In the genomic region with DNA sequence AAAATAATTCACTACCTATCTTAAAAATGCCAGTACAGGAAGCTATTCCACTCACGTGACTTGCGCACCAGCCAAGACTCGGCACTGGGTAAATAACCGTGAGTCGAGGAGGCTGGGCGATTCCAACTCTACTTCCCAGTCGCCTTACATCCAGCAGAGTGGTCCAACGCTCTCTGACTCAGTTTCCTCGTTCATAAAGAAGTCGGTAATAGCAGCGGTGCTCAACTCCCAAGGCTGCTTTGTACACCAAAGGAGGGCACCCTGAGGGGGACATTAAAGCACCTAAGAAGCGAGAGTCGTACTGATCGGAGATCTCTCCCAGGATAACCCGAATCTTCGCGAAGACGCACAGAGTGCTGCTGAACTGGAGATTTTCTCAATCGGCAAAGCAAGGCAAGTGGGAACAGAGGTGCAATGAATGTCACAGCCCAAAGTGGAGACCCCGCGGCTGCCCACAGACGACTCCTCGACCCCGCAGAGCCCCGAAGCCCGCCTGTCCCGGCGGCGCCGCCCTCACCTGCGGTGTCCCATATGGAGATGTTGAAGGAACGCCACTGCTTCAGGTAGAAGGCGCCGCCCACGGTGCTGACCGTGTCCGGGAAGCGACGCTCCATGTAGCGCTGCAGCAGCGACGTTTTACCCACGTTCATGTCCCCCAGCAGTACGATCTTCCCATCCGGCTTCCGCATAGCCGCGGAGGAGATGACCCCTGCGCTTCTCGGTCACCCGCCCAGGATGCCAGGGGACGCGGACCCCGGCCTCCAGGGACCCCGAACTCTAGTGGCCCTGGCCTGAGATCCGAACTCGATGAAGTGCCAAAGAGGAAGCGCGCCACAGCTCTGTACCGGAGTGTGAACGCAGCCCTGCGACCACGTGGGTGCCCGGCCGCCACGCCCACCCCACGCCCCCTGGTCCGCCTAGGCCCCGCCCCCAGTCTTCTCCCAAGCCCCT, we compare ENCODE assay signal across 8 mouse cellular contexts. TPM values are rescaled to one million over a fixed set of nuclear protein-coding genes. Genes with fewer than 3 reads are reported as not detected.
A peak's percentile ranks its signal among the peaks of the same experiment; 100 is the strongest.
DNase-seq lines count a peak whose midpoint lies in the region; ATAC-seq and TF ChIP-seq lines count a peak whose summit lies in the region.

A gene (minus strand): TSS at position 900 of the 951 bp plus-strand sequence.

- ATAC-seq in embryonic facial prominence, embryonic 14.5 days (ENCODE audit: low read depth): peak; percentile 80
- ATAC-seq in heart, embryonic 15.5 days (replicated peaks; ENCODE audit: insufficient number of reproducible peaks, insufficient read depth, low FRiP score, low read depth): peak; percentile 65
- ATAC-seq in kidney, postnatal 0 days (replicated peaks; ENCODE audit: low FRiP score, low read depth): peak; percentile 73

- H3K79me2 ChIP-seq in C2C12 (ENCODE audit: control insufficient read depth, insufficient read depth): no peaks in the 10 kb centered on the region

- H3K4me2 ChIP-seq in embryonic facial prominence, embryonic 14.5 days (ENCODE audit: low read depth, low read length): peak within 1 kb of the TSS; percentile 99
- H3K4me2 ChIP-seq in heart, embryonic 15.5 days: peak within 1 kb of the TSS; percentile 92
- peak within 1 kb of the TSS; percentile 94 for H3K4me2 ChIP-seq in kidney, postnatal 0 days (ENCODE audit: low read length)

- no peak for TF ChIP-seq CTCF in C2C12 (IDR thresholded peaks at IDR 0.05; ENCODE audit: control insufficient read depth, insufficient read depth, insufficient read length)
- no peak for TF ChIP-seq CTCF in kidney, postnatal 0 days (IDR thresholded peaks at IDR 0.05; ENCODE audit: low read depth)

- peak; percentile 80 for DNase-seq in Muller cell, postnatal 12 days (ENCODE audit: inconsistent ontology term)
- peak; percentile 65 for DNase-seq in embryonic facial prominence, embryonic 14.5 days (ENCODE audit: low spot score)
- peak; percentile 87 for DNase-seq in kidney, postnatal 0 days (ENCODE audit: low spot score)
- peak; percentile 83 for DNase-seq in lung, postnatal 25 days (ENCODE audit: low spot score)
- peak; percentile 69 for DNase-seq in ovary, postnatal 36 days (ENCODE audit: low spot score)
- no peak for DNase-seq in c-Kit-positive CD71-positive TER-119-positive erythroid progenitor cells, embryonic 14.5 days (ENCODE audit: low spot score)

- no peaks in the 10 kb centered on the region for H3K27me3 ChIP-seq in C2C12 (ENCODE audit: control insufficient read depth, insufficient read depth, insufficient read length)
- peaks cover 85% of the 10 kb centered on the region for H3K27me3 ChIP-seq in embryonic facial prominence, embryonic 14.5 days (replicated peaks; ENCODE audit: control insufficient read depth, insufficient read depth, low read length)
- H3K27me3 ChIP-seq in heart, embryonic 15.5 days: peaks cover 6% of the 10 kb centered on the region
- no peaks in the 10 kb centered on the region for H3K27me3 ChIP-seq in kidney, postnatal 0 days (ENCODE audit: insufficient read depth, low read length)

- H3K79me3 ChIP-seq in C2C12 (ENCODE audit: low read depth): no peaks in the 10 kb centered on the region

- WGBS in embryonic facial prominence, embryonic 14.5 days: under 1% methylated on average over 59 of the region's 69 CpGs
- under 1% methylated on average over 69 of the region's 69 CpGs for WGBS in heart, embryonic 15.5 days
- under 1% methylated on average over 69 of the region's 69 CpGs for WGBS in kidney, postnatal 0 days

- H3K27ac ChIP-seq in embryonic facial prominence, embryonic 14.5 days (replicated peaks; ENCODE audit: low read depth, low read length): no peak within 1 kb of the TSS
- peak within 1 kb of the TSS; percentile 93 for H3K27ac ChIP-seq in heart, embryonic 15.5 days
- H3K27ac ChIP-seq in kidney, postnatal 0 days: peak within 1 kb of the TSS; percentile 85

- H3ac ChIP-seq in C2C12 (ENCODE audit: control insufficient read depth, insufficient read length, low read depth): peak within 1 kb of the TSS; percentile 59

- H3K36me3 ChIP-seq in C2C12 (ENCODE audit: control insufficient read depth, insufficient read depth): no peaks in the 10 kb centered on the region
- no peaks in the 10 kb centered on the region for H3K36me3 ChIP-seq in embryonic facial prominence, embryonic 14.5 days (ENCODE audit: control insufficient read depth, insufficient read depth, low read length)
- H3K36me3 ChIP-seq in heart, embryonic 15.5 days: no peaks in the 10 kb centered on the region
- H3K36me3 ChIP-seq in kidney, postnatal 0 days (ENCODE audit: insufficient read depth, low read length): no peaks in the 10 kb centered on the region

- H3K9ac ChIP-seq in embryonic facial prominence, embryonic 14.5 days (ENCODE audit: low read depth, low read length): peak within 1 kb of the TSS; percentile 57
- H3K9ac ChIP-seq in heart, embryonic 15.5 days: peak within 1 kb of the TSS; percentile 77
- peak within 1 kb of the TSS; percentile 78 for H3K9ac ChIP-seq in kidney, postnatal 0 days (ENCODE audit: low read depth, low read length)

- no peaks in the 10 kb centered on the region for H3K9me3 ChIP-seq in embryonic facial prominence, embryonic 14.5 days (ENCODE audit: control insufficient read depth, low read length)
- H3K9me3 ChIP-seq in heart, embryonic 15.5 days (replicated peaks): no peaks in the 10 kb centered on the region
- no peaks in the 10 kb centered on the region for H3K9me3 ChIP-seq in kidney, postnatal 0 days (replicated peaks; ENCODE audit: low read length)

- H3K4me3 ChIP-seq in C2C12 (ENCODE audit: insufficient read depth, poor library complexity, severe bottlenecking): peak within 1 kb of the TSS; percentile 21
- H3K4me3 ChIP-seq in embryonic facial prominence, embryonic 14.5 days (ENCODE audit: low read depth, low read length): peak within 1 kb of the TSS; percentile 57
- H3K4me3 ChIP-seq in heart, embryonic 15.5 days: peak within 1 kb of the TSS; percentile 72
- H3K4me3 ChIP-seq in kidney, postnatal 0 days (replicated peaks; ENCODE audit: low read depth, low read length): peak within 1 kb of the TSS; percentile 65

- peaks cover 6% of the 10 kb centered on the region; the same call in 1 of the 2 replicates for H3K4me1 ChIP-seq in embryonic facial prominence, embryonic 14.5 days (ENCODE audit: control insufficient read depth, insufficient read depth, low read length)
- peaks cover 56% of the 10 kb centered on the region for H3K4me1 ChIP-seq in heart, embryonic 15.5 days (replicated peaks)
- peaks cover 26% of the 10 kb centered on the region; the same call in 1 of the 2 replicates for H3K4me1 ChIP-seq in kidney, postnatal 0 days (replicated peaks; ENCODE audit: insufficient read depth, low read length)

TF ChIP-seq in C2C12, 6 proteins besides CTCF, POLR2A, EP300 and RAD21:
- TF ChIP-seq MYOG (IDR thresholded peaks at IDR 0.05; ENCODE audit: control insufficient read depth, extremely low read depth, insufficient read length) (no peak), USF1 (IDR thresholded peaks at IDR 0.05; ENCODE audit: low read depth) (peak; percentile 86)
TF ChIP-seq in C2C12: peak in this region for 1.

RNA-seq across cellular contexts. Expression of the gene that starts here (rescaled TPM):
- polyA plus RNA-seq in C2C12 (2012; fragmentation: generic; extraction: Trizol): 2.1 TPM
- 2.0 and 2.1 TPM in 2 replicates for polyA plus RNA-seq in embryonic facial prominence, embryonic 14.5 days (2014; fragmentation: Nextera tagmentation; extraction: Ambion mirVana)
- polyA plus RNA-seq in heart, embryonic 15.5 days (2015; fragmentation: Nextera tagmentation; extraction: Ambion mirVana): 36.1 and 37.2 TPM in 2 replicates
- polyA plus RNA-seq in kidney, postnatal 0 days (2015; fragmentation: Nextera tagmentation; extraction: Ambion mirVana): 44.3 and 48.0 TPM in 2 replicates

Comparison
In these comparisons a context has a peak if more than half of its experiments do, and no peak if none do; other contexts are left out.
1. RNA of the gene that starts here (polyA plus RNA-seq): 44.3 to 48.0 TPM in kidney, postnatal 0 days and 36.1 to 37.2 TPM in heart, embryonic 15.5 days; 2.1 TPM in C2C12 (single experiment) and 2.0 to 2.1 TPM in embryonic facial prominence, embryonic 14.5 days; every median in the first group is over 10 times any median in the second.
2. H3K4me3 ChIP-seq: peak in every context shown above with its lines; median percentile 72 in heart, embryonic 15.5 days; 65 in kidney, postnatal 0 days; 57 in embryonic facial prominence, embryonic 14.5 days; 21 in C2C12.
3. Peak in every context shown above with its lines, with median percentiles within 50 percentile points of each other: ATAC-seq, H3K4me2 ChIP-seq and H3K9ac ChIP-seq.